Mouse (Mus musculus): Measurements from ENCODE around the gene Fgf15. TPM values are rescaled to one million over a fixed set of nuclear protein-coding genes. Genes with fewer than 3 reads are reported as not detected.
"Not testable (repeated sequence)": the region's sequence is repeated elsewhere in the genome, so short reads cannot be mapped to it uniquely, and the experiment has no call there.

Fgf15 gene
- total and polyA plus RNA-seq, 3 experiments = 16.6 to 19.1 TPM; not detected in 1

DNA sequence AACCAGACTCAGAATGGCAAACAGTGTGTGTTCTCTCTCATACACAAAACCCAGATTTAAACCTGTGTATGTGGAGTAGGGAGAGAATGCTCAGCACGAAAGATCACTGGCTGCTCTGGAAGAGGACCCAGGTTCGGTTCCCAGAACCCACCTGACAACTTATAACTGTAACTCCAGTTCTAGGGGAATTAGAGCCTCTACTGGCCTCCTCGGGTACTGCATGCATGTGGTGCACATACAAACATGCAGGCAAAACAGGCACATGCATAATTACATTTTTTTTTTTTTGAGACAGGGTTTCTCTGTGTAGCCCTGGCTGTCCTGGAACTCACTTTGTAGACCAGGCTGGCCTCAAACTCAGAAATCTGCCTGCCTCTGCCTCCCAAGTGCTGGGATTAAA is 9.2 kb downstream of the Fgf15 start:
- H3K4me1 ChIP-seq (ENCODE audit: control insufficient read depth in 1 of 2, insufficient read depth in 2 of 2, low read length in 2 of 2); H3K9me3 ChIP-seq (replicated peaks; ENCODE audit: insufficient read depth, low read length); H3K4me3 ChIP-seq (ENCODE audit: control insufficient read depth in 1 of 2, insufficient read depth in 1 of 2, low read depth in 2 of 2, low read length in 2 of 2); H3K79me2 ChIP-seq (ENCODE audit: control insufficient read depth, insufficient read depth, low read length, poor library complexity); H3K27ac ChIP-seq (ENCODE audit: control insufficient read depth, low read depth, low read length); H3K27me3 ChIP-seq (ENCODE audit: control insufficient read depth in 1 of 2, insufficient read depth in 2 of 2, low read length in 2 of 2); H3K36me3 ChIP-seq (ENCODE audit: control insufficient read depth in 1 of 2, insufficient read depth in 2 of 2, low read length in 2 of 2); H3K9ac ChIP-seq (ENCODE audit: control insufficient read depth, low read depth, low read length, poor library complexity, severe bottlenecking): not testable (repeated sequence)
- peak; percentile 28 to 49 (median 48) for TF ChIP-seq CTCF (IDR thresholded peaks at IDR 0.05 in 2 of 3, conservative IDR thresholded peaks at IDR 0.05 in 1 of 3; ENCODE audit: control insufficient read depth in 1 of 3, insufficient read depth in 1 of 3, low read depth in 2 of 3, low read length in 3 of 3, poor library complexity in 1 of 3, severe bottlenecking in 1 of 3)
- peak; percentile 59 for DNase-seq (ENCODE audit: low read depth, low spot score)

DNA sequence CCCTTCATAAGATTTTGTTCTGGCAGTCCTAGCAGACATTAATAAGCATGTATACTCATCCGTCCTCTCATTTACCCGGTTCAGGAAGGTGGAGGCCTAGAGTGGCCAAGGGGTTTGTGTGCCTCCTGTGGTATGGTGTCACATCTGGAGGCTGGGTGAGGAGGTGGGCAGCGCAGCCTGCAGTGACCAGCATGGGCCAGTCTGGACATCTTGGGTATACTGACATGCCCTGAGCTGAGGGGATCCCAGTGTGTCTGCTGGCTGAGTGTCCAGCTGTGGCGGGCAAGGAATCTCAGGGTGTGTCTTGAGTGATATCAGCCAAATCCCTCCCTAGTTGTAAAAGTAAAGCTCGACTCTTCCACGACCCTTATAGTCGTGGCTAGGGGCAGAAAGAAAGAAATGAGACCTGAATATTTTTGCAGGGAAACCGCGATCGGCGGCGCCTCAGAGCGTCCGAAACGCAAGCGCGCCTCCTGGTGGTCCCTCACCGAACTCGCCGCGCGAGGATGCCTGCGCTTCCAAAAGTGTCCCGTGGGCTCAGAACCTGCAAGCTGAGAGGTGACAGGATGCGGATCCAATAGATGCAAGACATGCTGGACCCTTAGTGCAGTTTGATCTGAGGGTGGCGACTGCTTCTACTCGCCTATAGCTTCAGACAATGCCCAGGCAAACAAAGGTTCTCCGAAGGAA is 10.5 kb downstream of the Fgf15 start:
- Histone ChIP-seq H3K27me3 (ENCODE audit: control insufficient read depth in 1 of 2, insufficient read depth in 2 of 2, low read length in 2 of 2) (no peaks in the 10 kb centered on the region), H3K4me3 (ENCODE audit: control insufficient read depth in 1 of 2, insufficient read depth in 1 of 2, low read depth in 2 of 2, low read length in 2 of 2) (peak overlapping the region; percentile 56 to 71)
- TF ChIP-seq CTCF (IDR thresholded peaks at IDR 0.05 in 2 of 3, conservative IDR thresholded peaks at IDR 0.05 in 1 of 3; ENCODE audit: control insufficient read depth in 1 of 3, insufficient read depth in 1 of 3, low read depth in 2 of 3, low read length in 3 of 3, poor library complexity in 1 of 3, severe bottlenecking in 1 of 3) = peak; percentile 53 to 83 (median 64)
- no peak for TF ChIP-seq MYB (IDR thresholded peaks at IDR 0.05; ENCODE audit: low read depth, low read length)
- TF ChIP-seq TCF12 (IDR thresholded peaks at IDR 0.05; ENCODE audit: low read depth, low read length) = no peak
- no peak for TF ChIP-seq BHLHE40 (IDR thresholded peaks at IDR 0.05; ENCODE audit: borderline replicate concordance, low read depth, low read length)
- TF ChIP-seq ELF1 (IDR thresholded peaks at IDR 0.05; ENCODE audit: low read depth, low read length) = no peak
- peak; percentile 44; the same call in 1 of the 2 replicates for TF ChIP-seq SIN3A (IDR thresholded peaks at IDR 0.05; ENCODE audit: low read length)
- no peak for TF ChIP-seq MYC (IDR thresholded peaks at IDR 0.05; ENCODE audit: low read depth, low read length)
- TF ChIP-seq CHD1 (IDR thresholded peaks at IDR 0.05; ENCODE audit: low read depth, low read length) = no peak
- no peak for TF ChIP-seq JUND (IDR thresholded peaks at IDR 0.05; ENCODE audit: low read depth, low read length)
- no peak for TF ChIP-seq MAX (IDR thresholded peaks at IDR 0.05; ENCODE audit: low read length)
- TF ChIP-seq KAT2A (conservative IDR thresholded peaks at IDR 0.05; ENCODE audit: low read depth, low read length) = no peak
- no peak for TF ChIP-seq EP300 (IDR thresholded peaks at IDR 0.05; ENCODE audit: low read depth in 1 of 2, low read length in 2 of 2)
- no peak for TF ChIP-seq E2F4 (IDR thresholded peaks at IDR 0.05; ENCODE audit: borderline replicate concordance, low read depth, low read length)
- no peak for TF ChIP-seq TAL1 (IDR thresholded peaks at IDR 0.05; ENCODE audit: low read length)
- peak; percentile 40 for TF ChIP-seq RAD21 (IDR thresholded peaks at IDR 0.05; ENCODE audit: low read depth, low read length)
- no peak for TF ChIP-seq MAFK (IDR thresholded peaks at IDR 0.05; ENCODE audit: borderline replicate concordance, low read depth, low read length)
- TF ChIP-seq USF1 (IDR thresholded peaks at IDR 0.05; ENCODE audit: low read depth, low read length) = no peak
- TF ChIP-seq NELFE (IDR thresholded peaks at IDR 0.05; ENCODE audit: low read depth, low read length) = no peak
- TF ChIP-seq GABPA (IDR thresholded peaks at IDR 0.05; ENCODE audit: low read depth, low read length) = no peak
- no peak for TF ChIP-seq ETS1 (IDR thresholded peaks at IDR 0.05; ENCODE audit: low read depth, low read length)
- no peak for TF ChIP-seq NRF1 (IDR thresholded peaks at IDR 0.05; ENCODE audit: insufficient read depth, low read depth, low read length, poor library complexity, severe bottlenecking)
- no peak for TF ChIP-seq GATA1 (IDR thresholded peaks at IDR 0.05; ENCODE audit: low read depth, low read length)
- no peak for TF ChIP-seq POLR2A (IDR thresholded peaks at IDR 0.05; ENCODE audit: control insufficient read depth in 1 of 2, insufficient read depth in 1 of 2, low read depth in 1 of 2, low read length in 2 of 2, poor library complexity in 1 of 2)
- TF ChIP-seq UBTF (IDR thresholded peaks at IDR 0.05; ENCODE audit: borderline replicate concordance, insufficient read depth, low read depth, low read length) = no peak
- no peak for TF ChIP-seq CHD2 (IDR thresholded peaks at IDR 0.05; ENCODE audit: low read length)
- peak; percentile 52 for TF ChIP-seq SMC3 (IDR thresholded peaks at IDR 0.05; ENCODE audit: low read depth, low read length)
- no peak for TF ChIP-seq ZKSCAN1 (IDR thresholded peaks at IDR 0.05; ENCODE audit: low read depth, low read length)
- TF ChIP-seq ZMIZ1 (IDR thresholded peaks at IDR 0.05; ENCODE audit: low read depth, low read length) = no peak
- no peak for TF ChIP-seq RCOR1 (IDR thresholded peaks at IDR 0.05; ENCODE audit: low read depth, low read length)
- TF ChIP-seq USF2 (IDR thresholded peaks at IDR 0.05; ENCODE audit: borderline replicate concordance in 1 of 2, insufficient read depth in 1 of 2, low read depth in 1 of 2, low read length in 2 of 2) = no peak

More for the DNA sequence above, 10.5 kb downstream of the Fgf15 start:
- Histone ChIP-seq H3K36me3 (ENCODE audit: control insufficient read depth in 1 of 2, insufficient read depth in 2 of 2, low read length in 2 of 2) (no peaks in the 10 kb centered on the region), H3K79me2 (ENCODE audit: control insufficient read depth, insufficient read depth, low read length, poor library complexity) (no peaks in the 10 kb centered on the region), H3K9ac (ENCODE audit: control insufficient read depth, low read depth, low read length, poor library complexity, severe bottlenecking) (peak overlapping the region; percentile 60), H3K9me3 (replicated peaks; ENCODE audit: insufficient read depth, low read length) (no peaks in the 10 kb centered on the region), H3K27ac (ENCODE audit: control insufficient read depth, low read depth, low read length) (no peak overlapping the region), H3K4me1 (ENCODE audit: control insufficient read depth in 1 of 2, insufficient read depth in 2 of 2, low read length in 2 of 2) (peaks cover 0 to 2% of the 10 kb centered on the region in 2 experiments; a peak in 1 of 4 replicates)
- DNase-seq (ENCODE audit: low read depth, low spot score) = peak; percentile 74
